Mouse (Mus musculus): ENCODE results near the gene Gpr89.

Gpr89 gene

GRCm38 (mm10) chr3:96904851-96905541 is at the start of gene Gpr89:
Gene Gpr89 (minus strand): TSS chr3:96905346.
- DNase-seq (ENCODE audit: extremely low read depth, insufficient read length, low spot score): peak; percentile 91

- DNase-seq (ENCODE audit: extremely low read depth, insufficient read length, low spot score): no peak
These were observed 48.5 kb upstream of the Gpr89 start for GRCm38 (mm10) chr3:96953489-96954233.

- DNase-seq (ENCODE audit: extremely low read depth, insufficient read length, low spot score): no peak
These were observed 37.6 kb upstream of the Gpr89 start for GRCm38 (mm10) chr3:96942706-96943105.

- no peak for DNase-seq (ENCODE audit: extremely low read depth, insufficient read length, low spot score)
These were observed 33.6 kb upstream of the Gpr89 start for GRCm38 (mm10) chr3:96938738-96939137.

- DNase-seq (ENCODE audit: extremely low read depth, insufficient read length, low spot score): no peak
These were observed 32.5 kb upstream of the Gpr89 start for GRCm38 (mm10) chr3:96937606-96938005.

GRCm38 (mm10) chr3:96936241-96936640 is 31.1 kb upstream of the Gpr89 start:
- no peak for DNase-seq (ENCODE audit: extremely low read depth, insufficient read length, low spot score)

GRCm38 (mm10) chr3:96931261-96931681 is 26.1 kb upstream of the Gpr89 start:
- DNase-seq (ENCODE audit: extremely low read depth, insufficient read length, low spot score): no peak

GRCm38 (mm10) chr3:96925920-96926319 is 20.8 kb upstream of the Gpr89 start, which contains the start of gene Gja8:
Gene Gja8 (minus strand): TSS chr3:96926020.
- no peak for DNase-seq (ENCODE audit: extremely low read depth, insufficient read length, low spot score)

GRCm38 (mm10) chr3:96924631-96925030 is 19.5 kb upstream of the Gpr89 start:
- no peak for DNase-seq (ENCODE audit: extremely low read depth, insufficient read length, low spot score)

GRCm38 (mm10) chr3:96920991-96921390 is 15.8 kb upstream of the Gpr89 start:
- no peak for DNase-seq (ENCODE audit: extremely low read depth, insufficient read length, low spot score)

- DNase-seq (ENCODE audit: extremely low read depth, insufficient read length, low spot score): no peak
These were observed 446 bp upstream of the Gpr89 start for GRCm38 (mm10) chr3:96905592-96905991.

GRCm38 (mm10) chr3:96904393-96904792 is 753 bp downstream of the Gpr89 start, which contains the start of gene Gja5:
Gene Gja5 (plus strand): TSS chr3:96904693.
- no peak for DNase-seq (ENCODE audit: extremely low read depth, insufficient read length, low spot score)

GRCm38 (mm10) chr3:96902336-96902999 is 2.7 kb downstream of the Gpr89 start:
- no peak for DNase-seq (ENCODE audit: extremely low read depth, insufficient read length, low spot score)

- DNase-seq (ENCODE audit: extremely low read depth, insufficient read length, low spot score): no peak
These were observed 21.5 kb downstream of the Gpr89 start for GRCm38 (mm10) chr3:96883690-96884089.

- DNase-seq (ENCODE audit: extremely low read depth, insufficient read length, low spot score): no peak
These were observed 22.9 kb downstream of the Gpr89 start for GRCm38 (mm10) chr3:96882061-96882849.

GRCm38 (mm10) chr3:96881557-96881956 is 23.6 kb downstream of the Gpr89 start:
- no peak for DNase-seq (ENCODE audit: extremely low read depth, insufficient read length, low spot score)

- DNase-seq (ENCODE audit: extremely low read depth, insufficient read length, low spot score): no peak
These were observed 24.8 kb downstream of the Gpr89 start for GRCm38 (mm10) chr3:96880385-96880784.

- DNase-seq (ENCODE audit: extremely low read depth, insufficient read length, low spot score): no peak
These were observed 25.6 kb downstream of the Gpr89 start for GRCm38 (mm10) chr3:96879536-96879935.

GRCm38 (mm10) chr3:96874808-96875571 is 30.2 kb downstream of the Gpr89 start:
- DNase-seq (ENCODE audit: extremely low read depth, insufficient read length, low spot score): no peak

GRCm38 (mm10) chr3:96872501-96872900 is 32.6 kb downstream of the Gpr89 start:
- DNase-seq (ENCODE audit: extremely low read depth, insufficient read length, low spot score): no peak
